Mouse (Mus musculus) liver, embryonic 14.5 days (tissue): ENCODE measurements around the gene Cfap45. TPM values are rescaled to one million over a fixed set of nuclear protein-coding genes. Genes with fewer than 3 reads are reported as not detected.

ENCODE experiments used
- ATAC-seq: fragments of 200-750 bp; cut with Nextera tagmentation; 2 replicates; pipeline ENCODE4 v1.8.0; 2017; ENCODE audit warnings: moderate number of reproducible peaks, mild to moderate bottlenecking, moderate library complexity; ENCODE audit not compliant: insufficient read depth
- DNase-seq, 3 experiments: peaks; one replicate each; pipeline ENCODE4 v3.0.0-alpha.2; 2012 to 2013; ENCODE audit warnings: low read depth in 3 of 3, low spot score in 3 of 3
- H3K27ac ChIP-seq: fragments of 300-500 bp; sonication (generic); 2 replicates; pipeline ENCODE4 v1.5.1; 2014; ENCODE audit warnings: moderate library complexity, mild to moderate bottlenecking, control low read depth, inconsistent platforms
- H3K27me3 ChIP-seq: fragments of 300-500 bp; sonication (generic); 2 replicates; pipeline ENCODE4 v1.6.1; 2014; ENCODE audit warnings: mild to moderate bottlenecking, low read length, moderate library complexity; ENCODE audit not compliant: control insufficient read depth, insufficient read depth
- H3K36me3 ChIP-seq: fragments of 300-500 bp; sonication (generic); replicated peaks from 2 replicates; pipeline ENCODE4 v1.6.1; 2014; ENCODE audit warnings: low read depth; ENCODE audit not compliant: control insufficient read depth, insufficient read depth
- H3K4me1 ChIP-seq, 2 experiments: fragments of 200-500 bp in 1 of 2; fragments of 300-500 bp in 1 of 2; sonication (generic) in 1 of 2; replicated peaks; 2 replicates each; pipeline ENCODE4 v1.6.1; 2012 to 2014; ENCODE audit warnings: antibody characterized with exemption in 1 of 2, inconsistent platforms in 1 of 2, low read length in 1 of 2; ENCODE audit not compliant: control insufficient read depth in 2 of 2, insufficient read depth in 2 of 2
- H3K4me2 ChIP-seq: fragments of 300-500 bp; sonication (generic); 2 replicates; pipeline ENCODE4 v1.6.1; 2014; ENCODE audit warnings: low read depth, mild to moderate bottlenecking, control low read depth, moderate library complexity
- H3K4me3 ChIP-seq, 2 experiments: fragments of 200-500 bp in 1 of 2; fragments of 300-500 bp in 1 of 2; sonication (generic) in 1 of 2; 2 replicates each; pipeline ENCODE4 v1.5.1; 2012 to 2014; ENCODE audit warnings: low read depth in 2 of 2, low read length in 2 of 2, mild to moderate bottlenecking in 2 of 2, control low read depth in 1 of 2, inconsistent platforms in 1 of 2, moderate library complexity in 1 of 2; ENCODE audit not compliant: insufficient read depth in 1 of 2
- H3K9ac ChIP-seq: fragments of 300-500 bp; sonication (generic); replicated peaks from 2 replicates; pipeline ENCODE4 v1.6.1; 2014; ENCODE audit warnings: mild to moderate bottlenecking, control low read depth, moderate library complexity
- H3K9me3 ChIP-seq: fragments of 300-500 bp; sonication (generic); 2 replicates; pipeline ENCODE4 v1.6.1; 2016; ENCODE audit warnings: low read length, mixed read lengths; ENCODE audit not compliant: control insufficient read depth
- CTCF ChIP-seq: IDR thresholded peaks from 2 replicates; pipeline ENCODE4 v1.5.1; 2016; ENCODE audit warnings: antibody characterized with exemption, low read depth, control low read depth
- EP300 ChIP-seq: IDR thresholded peaks from 2 replicates; pipeline ENCODE4 v1.6.1; 2016; ENCODE audit warnings: antibody characterized with exemption, low read depth
- WGBS: fragments of 180-500 bp; shearing (Covaris S2); extraction: QIAGEN DNeasy Blood & Tissue Kit; methylation state at CpG from one replicate; pipeline ENCODE4 v1.1.7; 2014; ENCODE audit not compliant: insufficient replicate concordance; 5-methylcytosine and 5-hydroxymethylcytosine counted together
- polyA plus RNA-seq, 2 experiments: library from polyadenylated mRNA; depleted of rRNA in 1 of 2; stranded (reverse) in 1 of 2; unstranded in 1 of 2; fragments of >200 nt; fragmentation: Nextera tagmentation in 1 of 2; extraction: Ambion mirVana in 1 of 2; gene quantifications; 2 replicates each; pipeline versions ENCODE4 v1.2.1 to v1.2.3; 2012 to 2014

Cfap45 gene
- polyA plus RNA-seq, 2 experiments = 0.22 to 0.28 TPM

GRCm38 (mm10) chr1:172550551-172550951, 29.9 kb downstream of the Cfap45 start:
- ATAC-seq = peak; percentile 25; the same call in 1 of the 2 replicates
- no peak for DNase-seq
- H3K4me1 ChIP-seq = no peaks in the 10 kb centered on the region; a peak in 1 of 4 replicates
- peak overlapping the region; percentile 7 to 30 for H3K4me3 ChIP-seq
- H3K9ac ChIP-seq = no peak overlapping the region
- no peaks in the 10 kb centered on the region for H3K9me3 ChIP-seq
- WGBS = 0% methylated on average over 8 of the region's 8 CpGs
- TF ChIP-seq CTCF = no peak
- TF ChIP-seq EP300 = no peak
- H3K27me3 ChIP-seq = no peaks in the 10 kb centered on the region
- H3K4me2 ChIP-seq = peak overlapping the region; percentile 28
- no peak overlapping the region for H3K27ac ChIP-seq
- no peaks in the 10 kb centered on the region for H3K36me3 ChIP-seq

- no peaks in the 10 kb centered on the region for H3K36me3 ChIP-seq
- WGBS = 44% methylated on average over 7 of the region's 7 CpGs
- no peak overlapping the region for H3K4me2 ChIP-seq
- no peak overlapping the region for H3K4me3 ChIP-seq
- H3K9me3 ChIP-seq = no peaks in the 10 kb centered on the region
- no peak for ATAC-seq
- TF ChIP-seq CTCF (no peak), EP300 (no peak)
- H3K4me1 ChIP-seq = no peaks in the 10 kb centered on the region; a peak in 1 of 4 replicates
- H3K27me3 ChIP-seq = no peaks in the 10 kb centered on the region
- H3K27ac ChIP-seq = no peak overlapping the region
- no peak overlapping the region for H3K9ac ChIP-seq
- DNase-seq = no peak
These were observed 30.4 kb downstream of the Cfap45 start for GRCm38 (mm10) chr1:172551009-172551408.

- 37% methylated on average over 1 of the region's 1 CpGs for WGBS
- ATAC-seq = no peak
- no peak for DNase-seq
These were observed 32.0 kb downstream of the Cfap45 start for GRCm38 (mm10) chr1:172552623-172553022.

GRCm38 (mm10) chr1:172555638-172556037, 35.0 kb downstream of the Cfap45 start, which contains the start of gene Vsig8:
Vsig8 (plus strand) TSS chr1:172555938.
- no peak within 1 kb of the TSS for H3K4me2 ChIP-seq
- H3K9ac ChIP-seq = no peak within 1 kb of the TSS
- H3K27me3 ChIP-seq = peaks cover 1% of the 10 kb centered on the region
- H3K36me3 ChIP-seq = no peaks in the 10 kb centered on the region
- H3K27ac ChIP-seq = no peak within 1 kb of the TSS
- no peaks in the 10 kb centered on the region for H3K9me3 ChIP-seq
- DNase-seq (no peak), ATAC-seq (no peak)
- H3K4me1 ChIP-seq = no peaks in the 10 kb centered on the region
- WGBS = 60% methylated on average over 11 of the region's 11 CpGs
- TF ChIP-seq EP300 (no peak), CTCF (no peak)
- no peak within 1 kb of the TSS for H3K4me3 ChIP-seq

More at GRCm38 (mm10) chr1:172552623-172553022, 32.0 kb downstream of the Cfap45 start:
- H3K4me3 ChIP-seq = no peak overlapping the region
- no peak overlapping the region for H3K4me2 ChIP-seq
- H3K36me3 ChIP-seq = no peaks in the 10 kb centered on the region
- no peaks in the 10 kb centered on the region for H3K9me3 ChIP-seq
- no peaks in the 10 kb centered on the region for H3K27me3 ChIP-seq
- TF ChIP-seq CTCF (no peak), EP300 (no peak)
- no peaks in the 10 kb centered on the region; a peak in 1 of 4 replicates for H3K4me1 ChIP-seq
- no peak overlapping the region for H3K9ac ChIP-seq
- H3K27ac ChIP-seq = no peak overlapping the region

GRCm38 (mm10) chr1:172562641-172563464, 42.3 kb downstream of the Cfap45 start:
- no peaks in the 10 kb centered on the region for H3K9me3 ChIP-seq
- WGBS = under 1% methylated on average over 66 of the region's 66 CpGs

More at GRCm38 (mm10) chr1:172562641-172563464, 42.3 kb downstream of the Cfap45 start:
- Histone ChIP-seq H3K9ac (no peak overlapping the region), H3K27me3 (peaks cover 35% of the 10 kb centered on the region), H3K4me1 (no peaks in the 10 kb centered on the region), H3K4me3 (peak overlapping the region; percentile 30 to 36), H3K36me3 (no peaks in the 10 kb centered on the region), H3K4me2 (peak overlapping the region; percentile 52), H3K27ac (no peak overlapping the region)
- TF ChIP-seq CTCF (peak; percentile 50), EP300 (no peak)
- DNase-seq (no peak), ATAC-seq (peak; percentile 47; the same call in 1 of the 2 replicates)
